Mouse (Mus musculus): ENCODE results near the gene Lingo2. TPM values are rescaled to one million over a fixed set of nuclear protein-coding genes. Genes with fewer than 3 reads are reported as not detected.

The Lingo2 gene
- polyA plus RNA-seq, 1 experiment from 2014 or later, result 8.2 TPM

DNA sequence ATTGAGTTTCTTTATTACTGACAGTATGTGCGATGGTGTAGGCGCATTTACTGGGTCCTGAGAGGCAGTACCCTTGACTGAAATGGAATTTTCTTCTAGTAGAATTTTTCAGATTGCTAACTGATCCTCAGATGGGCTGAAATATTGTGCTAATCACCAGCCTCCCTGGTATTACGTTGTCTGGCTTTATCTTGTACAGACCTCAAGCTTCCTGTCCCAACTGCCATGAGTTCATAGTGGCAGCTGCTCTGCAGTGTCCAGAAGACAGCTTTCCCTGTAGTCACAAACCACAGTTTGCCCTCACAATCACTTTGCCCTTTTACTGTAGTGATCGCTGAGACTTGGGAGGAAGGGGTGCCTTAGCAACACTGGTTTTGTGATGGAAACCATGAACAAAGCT, 176.5 kb downstream of the Lingo2 start:
- Histone ChIP-seq H3K27me3 (no peaks in the 10 kb centered on the region), H3K9ac (no peak overlapping the region), H3K36me3 (no peaks in the 10 kb centered on the region), H3K4me3 (no peak overlapping the region), H3K9me3 (no peaks in the 10 kb centered on the region), H3K4me2 (replicated peaks) (no peak overlapping the region), H3K27ac (no peak overlapping the region), H3K4me1 (no peaks in the 10 kb centered on the region)
- no peak for ATAC-seq (ENCODE audit: insufficient number of reproducible peaks, insufficient read depth, low FRiP score, low TSS enrichment)
- 84% methylated on average over 4 of the region's 4 CpGs for WGBS

DNA sequence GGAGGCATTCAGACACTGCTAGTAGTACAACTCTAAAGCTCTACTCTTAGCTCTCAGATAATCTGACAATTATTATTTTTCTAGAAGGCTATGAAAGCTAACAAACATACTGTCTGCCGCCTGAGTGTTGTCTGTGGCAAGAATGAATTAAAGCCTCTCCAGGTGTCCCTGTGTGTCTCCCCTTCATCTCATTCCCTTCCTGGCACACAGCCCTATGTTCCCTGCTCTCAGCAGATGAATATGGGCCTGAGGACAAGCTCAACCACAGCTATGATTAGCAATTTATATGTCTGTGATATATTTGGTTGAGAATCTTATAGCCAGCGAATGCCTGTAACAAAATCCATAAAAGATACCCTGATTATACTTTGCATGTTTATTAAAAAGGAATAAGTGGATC, 220.9 kb downstream of the Lingo2 start:
- Histone ChIP-seq H3K4me2 (replicated peaks) (no peak overlapping the region), H3K27me3 (no peaks in the 10 kb centered on the region), H3K9ac (no peak overlapping the region), H3K4me3 (no peak overlapping the region), H3K4me1 (no peaks in the 10 kb centered on the region), H3K27ac (no peak overlapping the region), H3K9me3 (no peaks in the 10 kb centered on the region), H3K36me3 (no peaks in the 10 kb centered on the region)
- no peak for ATAC-seq (ENCODE audit: insufficient number of reproducible peaks, insufficient read depth, low FRiP score, low TSS enrichment)
- WGBS, result 74% methylated on average over 2 of the region's 2 CpGs

DNA sequence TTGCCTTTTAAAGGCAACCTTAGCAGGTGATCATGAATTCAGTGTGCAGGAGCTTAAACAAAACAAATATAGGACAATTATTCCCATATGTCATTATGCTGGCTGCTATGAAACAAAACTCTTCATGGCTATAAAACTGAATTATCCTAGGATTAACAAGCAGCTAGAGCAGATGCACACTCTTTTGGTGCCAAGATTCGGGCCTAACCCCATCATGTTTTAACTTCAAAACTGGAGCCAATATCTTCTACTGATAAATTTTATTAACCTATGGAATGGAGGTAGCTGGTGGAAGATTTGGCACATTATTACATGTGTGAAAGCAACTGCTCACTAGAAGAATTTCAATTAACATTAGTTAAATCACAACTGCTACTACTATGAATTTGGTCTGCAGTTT, 235.1 kb downstream of the Lingo2 start:
- Histone ChIP-seq H3K4me2 (replicated peaks) (no peak overlapping the region), H3K9me3 (no peaks in the 10 kb centered on the region), H3K27me3 (no peaks in the 10 kb centered on the region), H3K27ac (no peak overlapping the region), H3K9ac (no peak overlapping the region), H3K4me1 (no peaks in the 10 kb centered on the region), H3K4me3 (no peak overlapping the region), H3K36me3 (no peaks in the 10 kb centered on the region)
- 67% methylated on average over 1 of the region's 1 CpGs for WGBS
- no peak for ATAC-seq (ENCODE audit: insufficient number of reproducible peaks, insufficient read depth, low FRiP score, low TSS enrichment)

DNA sequence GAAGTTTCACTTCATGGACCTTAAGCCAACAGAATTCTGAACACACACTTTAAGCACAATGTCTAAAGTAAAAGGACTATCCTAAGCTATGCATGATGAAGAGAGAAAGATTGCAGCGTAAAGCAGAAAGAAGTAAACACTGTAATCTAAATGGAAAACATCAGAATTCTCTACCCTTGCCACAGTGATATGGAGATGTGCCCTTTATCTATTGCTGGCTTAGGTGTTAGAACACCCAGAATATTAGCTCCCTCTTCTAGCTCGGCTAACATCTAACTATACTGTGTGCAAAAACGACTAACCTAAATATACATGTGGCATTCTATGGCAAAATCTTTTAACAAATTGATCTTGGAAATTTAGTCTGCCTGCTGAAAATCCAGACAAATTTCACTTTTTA, 252.7 kb downstream of the Lingo2 start:
- Histone ChIP-seq H3K9ac (no peak overlapping the region), H3K27ac (no peak overlapping the region), H3K4me2 (replicated peaks) (no peak overlapping the region), H3K36me3 (no peaks in the 10 kb centered on the region), H3K9me3 (no peaks in the 10 kb centered on the region), H3K4me1 (no peaks in the 10 kb centered on the region), H3K27me3 (no peaks in the 10 kb centered on the region), H3K4me3 (no peak overlapping the region)
- WGBS, result 80% methylated on average over 3 of the region's 3 CpGs
- ATAC-seq (ENCODE audit: insufficient number of reproducible peaks, insufficient read depth, low FRiP score, low TSS enrichment), result no peak

DNA sequence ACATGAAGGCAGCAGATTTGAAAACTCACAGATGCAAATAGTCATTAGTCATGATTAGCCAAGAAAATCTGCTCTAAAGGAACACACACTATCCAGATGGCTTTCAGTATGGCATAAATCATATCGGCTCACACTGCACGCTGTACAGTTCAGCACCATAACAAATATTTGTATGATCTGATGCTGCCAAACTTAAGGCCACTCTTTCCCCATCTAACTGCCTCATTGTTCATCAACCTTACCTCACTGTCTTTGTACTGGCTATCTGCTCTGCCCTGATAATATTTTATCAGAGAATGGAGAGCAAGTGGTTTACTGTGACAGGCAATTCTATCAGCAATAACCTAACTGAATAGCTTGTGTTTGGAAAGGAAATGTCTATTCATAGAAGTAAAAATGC, 254.7 kb downstream of the Lingo2 start:
- Histone ChIP-seq H3K9ac (no peak overlapping the region), H3K27ac (no peak overlapping the region), H3K4me1 (no peaks in the 10 kb centered on the region), H3K36me3 (no peaks in the 10 kb centered on the region), H3K9me3 (no peaks in the 10 kb centered on the region), H3K4me2 (replicated peaks) (no peak overlapping the region), H3K27me3 (no peaks in the 10 kb centered on the region), H3K4me3 (no peak overlapping the region)
- no peak for ATAC-seq (ENCODE audit: insufficient number of reproducible peaks, insufficient read depth, low FRiP score, low TSS enrichment)
- WGBS, result 78% methylated on average over 2 of the region's 2 CpGs

DNA sequence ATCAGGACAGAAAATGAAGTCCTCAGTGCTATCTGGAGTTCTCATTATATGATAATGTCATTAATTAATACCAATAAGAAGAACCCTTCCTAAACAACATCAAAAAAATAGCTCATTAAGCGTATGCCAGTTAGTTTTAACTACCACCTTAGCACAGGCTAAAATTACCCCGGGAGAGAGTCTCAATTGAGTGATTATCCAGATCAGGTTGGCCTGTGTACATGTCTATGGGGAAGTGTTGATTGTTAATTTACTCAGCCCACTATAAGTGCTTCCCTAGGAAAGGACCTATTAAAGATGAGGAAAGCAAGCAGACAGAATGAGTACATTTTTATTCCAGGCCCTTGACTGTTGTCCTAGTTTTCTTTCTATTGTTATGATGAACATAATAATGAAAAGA, 291.6 kb downstream of the Lingo2 start:
- no peak overlapping the region for H3K9ac ChIP-seq
- no peak overlapping the region for H3K27ac ChIP-seq
- H3K27me3 ChIP-seq, result no peaks in the 10 kb centered on the region
- no peaks in the 10 kb centered on the region for H3K4me1 ChIP-seq
- no peak overlapping the region for H3K4me2 ChIP-seq (replicated peaks)
- no peaks in the 10 kb centered on the region for H3K9me3 ChIP-seq
- 73% methylated on average over 2 of the region's 2 CpGs for WGBS
- ATAC-seq (ENCODE audit: insufficient number of reproducible peaks, insufficient read depth, low FRiP score, low TSS enrichment), result no peak
- H3K4me3 ChIP-seq, result no peak overlapping the region
- H3K36me3 ChIP-seq, result no peaks in the 10 kb centered on the region

DNA sequence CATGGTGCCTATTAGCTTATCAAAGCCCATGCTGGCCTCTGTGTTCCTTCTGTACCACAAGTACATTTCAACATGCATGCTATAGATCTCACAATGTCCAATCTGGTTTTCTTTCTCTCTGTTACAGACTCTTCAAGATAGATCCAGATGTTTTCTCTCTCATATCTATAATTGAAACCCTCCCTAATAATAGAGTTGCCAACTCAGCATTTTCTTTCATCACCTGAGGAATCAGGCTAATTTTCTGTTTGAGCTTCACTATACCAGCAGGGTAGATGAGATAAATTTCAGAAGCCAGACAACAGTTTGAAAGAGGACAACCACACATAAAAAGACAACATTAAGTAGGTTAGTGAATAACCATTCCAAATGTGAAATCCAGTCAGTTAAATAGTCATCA, 303.8 kb downstream of the Lingo2 start:
- H3K4me3 ChIP-seq, result no peak overlapping the region
- no peaks in the 10 kb centered on the region for H3K4me1 ChIP-seq
- no peaks in the 10 kb centered on the region for H3K27me3 ChIP-seq
- no peak overlapping the region for H3K9ac ChIP-seq
- H3K9me3 ChIP-seq, result no peaks in the 10 kb centered on the region
- no peak for ATAC-seq (ENCODE audit: insufficient number of reproducible peaks, insufficient read depth, low FRiP score, low TSS enrichment)
- H3K4me2 ChIP-seq (replicated peaks), result no peak overlapping the region
- no peaks in the 10 kb centered on the region for H3K36me3 ChIP-seq
- no peak overlapping the region for H3K27ac ChIP-seq

DNA sequence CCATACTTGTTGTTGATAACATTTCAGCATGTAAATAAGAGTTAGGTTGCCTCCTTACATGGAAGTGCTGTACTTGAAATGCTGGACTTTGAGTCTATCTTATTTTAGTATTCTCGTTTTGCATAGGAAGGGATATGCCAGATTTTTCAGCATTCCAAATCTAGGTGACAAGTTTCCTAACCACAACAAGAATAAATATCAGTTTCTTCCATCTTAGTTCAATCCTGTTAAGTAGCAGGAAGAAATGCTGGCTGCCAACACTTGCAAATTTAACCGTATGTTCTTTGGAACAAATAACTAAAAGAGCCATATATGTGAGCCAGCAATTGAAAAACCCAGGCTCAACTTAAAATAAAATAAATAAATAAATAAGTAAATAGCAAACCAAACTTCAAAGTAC, 315.9 kb downstream of the Lingo2 start:
- no peaks in the 10 kb centered on the region for H3K36me3 ChIP-seq
- no peak overlapping the region for H3K4me2 ChIP-seq (replicated peaks)
- no peaks in the 10 kb centered on the region for H3K27me3 ChIP-seq
- H3K4me3 ChIP-seq, result no peak overlapping the region
- H3K4me1 ChIP-seq, result no peaks in the 10 kb centered on the region
- ATAC-seq (ENCODE audit: insufficient number of reproducible peaks, insufficient read depth, low FRiP score, low TSS enrichment), result no peak
- H3K27ac ChIP-seq, result no peak overlapping the region
- H3K9me3 ChIP-seq, result no peaks in the 10 kb centered on the region
- WGBS, result 81% methylated on average over 2 of the region's 2 CpGs
- H3K9ac ChIP-seq, result no peak overlapping the region

DNA sequence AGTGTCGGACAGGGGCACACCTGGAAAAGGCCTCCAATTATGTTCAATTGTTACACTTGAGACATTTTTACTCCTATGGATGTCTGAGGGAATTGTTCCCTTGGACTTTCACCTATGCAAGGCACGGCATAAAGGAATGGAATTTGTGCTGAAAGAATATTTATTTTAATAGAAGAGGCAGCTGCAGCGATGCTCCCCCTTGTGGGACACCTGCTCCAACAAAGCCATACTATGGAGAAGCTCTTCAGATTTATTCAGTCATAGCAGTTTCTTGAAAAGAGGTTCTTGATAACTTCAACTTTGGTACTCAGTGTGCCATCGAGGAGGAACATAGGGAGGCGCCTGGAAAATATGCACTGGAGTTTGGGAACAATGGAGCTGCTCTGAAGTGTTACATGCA, 374.7 kb downstream of the Lingo2 start:
- no peak for ATAC-seq (ENCODE audit: insufficient number of reproducible peaks, insufficient read depth, low FRiP score, low TSS enrichment)
- H3K9me3 ChIP-seq, result no peaks in the 10 kb centered on the region
- no peaks in the 10 kb centered on the region for H3K4me1 ChIP-seq
- WGBS, result 76% methylated on average over 5 of the region's 5 CpGs
- no peak overlapping the region for H3K9ac ChIP-seq
- H3K27ac ChIP-seq, result no peak overlapping the region
- no peak overlapping the region for H3K4me3 ChIP-seq
- no peaks in the 10 kb centered on the region for H3K27me3 ChIP-seq
- no peak overlapping the region for H3K4me2 ChIP-seq (replicated peaks)
- H3K36me3 ChIP-seq, result no peaks in the 10 kb centered on the region

DNA sequence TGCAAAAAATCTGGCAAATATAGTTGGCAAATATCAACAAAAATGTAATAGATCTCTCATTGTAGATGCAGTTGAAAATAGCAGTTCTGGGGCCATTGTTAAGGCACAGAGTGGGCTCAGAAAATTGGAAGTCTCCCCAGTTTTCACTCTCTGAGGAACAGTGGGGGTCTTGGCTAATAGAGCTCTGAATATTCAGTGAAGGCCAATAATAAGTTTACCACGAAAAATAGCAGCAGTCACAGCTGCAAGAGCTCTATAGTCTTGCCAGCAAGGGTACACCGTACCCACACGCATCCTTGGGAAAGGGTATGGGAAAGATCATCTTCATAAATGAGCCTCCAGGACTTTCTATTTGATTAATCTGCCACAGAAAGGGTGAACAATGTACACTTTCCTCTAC, 375.3 kb downstream of the Lingo2 start:
- H3K36me3 ChIP-seq, result no peaks in the 10 kb centered on the region
- H3K4me1 ChIP-seq, result no peaks in the 10 kb centered on the region
- H3K4me3 ChIP-seq, result no peak overlapping the region
- H3K4me2 ChIP-seq (replicated peaks), result no peak overlapping the region
- ATAC-seq (ENCODE audit: insufficient number of reproducible peaks, insufficient read depth, low FRiP score, low TSS enrichment), result no peak
- no peaks in the 10 kb centered on the region for H3K9me3 ChIP-seq
- H3K9ac ChIP-seq, result no peak overlapping the region
- H3K27ac ChIP-seq, result no peak overlapping the region
- 84% methylated on average over 3 of the region's 3 CpGs for WGBS
- H3K27me3 ChIP-seq, result no peaks in the 10 kb centered on the region

DNA sequence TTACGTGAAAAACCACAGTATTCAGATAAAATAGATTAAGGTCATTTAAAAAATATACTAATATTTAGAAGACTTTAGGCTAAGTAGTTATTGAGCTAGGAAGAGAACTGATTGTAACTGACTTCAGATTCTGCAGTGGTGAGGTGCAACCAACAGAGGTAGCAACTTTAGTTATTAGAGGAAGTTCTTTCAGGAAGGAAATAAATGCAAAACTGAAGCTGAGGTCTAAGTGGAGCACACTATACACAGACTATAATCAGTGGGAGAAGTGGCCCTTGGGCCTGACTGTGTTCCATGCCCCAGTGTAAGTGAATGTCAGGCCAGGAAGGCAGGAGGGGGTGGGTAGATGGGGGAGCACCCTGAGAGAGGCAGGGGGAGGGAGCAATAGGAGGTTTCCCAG, 385.0 kb downstream of the Lingo2 start:
- no peaks in the 10 kb centered on the region for H3K27me3 ChIP-seq
- H3K4me2 ChIP-seq (replicated peaks), result no peak overlapping the region
- ATAC-seq (ENCODE audit: insufficient number of reproducible peaks, insufficient read depth, low FRiP score, low TSS enrichment), result no peak
- no peaks in the 10 kb centered on the region for H3K4me1 ChIP-seq
- H3K9ac ChIP-seq, result no peak overlapping the region
- 85% methylated on average over 1 of the region's 1 CpGs for WGBS
- no peaks in the 10 kb centered on the region for H3K36me3 ChIP-seq
- no peak overlapping the region for H3K4me3 ChIP-seq
- H3K9me3 ChIP-seq, result no peaks in the 10 kb centered on the region
- H3K27ac ChIP-seq, result no peak overlapping the region

DNA sequence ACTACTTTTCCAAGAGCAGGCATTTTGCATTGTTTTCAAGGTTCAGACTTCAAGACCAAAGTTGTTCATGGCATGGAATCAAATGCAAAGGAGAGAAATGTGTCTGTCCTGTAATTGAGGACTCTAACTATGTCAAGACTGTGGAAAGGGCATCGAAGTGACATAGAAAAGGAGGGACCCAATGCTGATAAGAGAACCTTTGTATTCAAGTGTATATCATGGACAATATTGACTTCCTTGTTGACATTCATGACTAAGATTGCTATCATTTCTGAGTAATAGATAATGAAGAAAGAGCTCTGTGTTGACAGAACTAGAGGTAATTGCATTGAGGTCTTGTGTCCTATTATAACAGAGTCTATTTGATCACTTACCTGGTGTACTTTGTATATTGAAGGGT, 390.6 kb downstream of the Lingo2 start:
- H3K4me3 ChIP-seq, result no peak overlapping the region
- no peak overlapping the region for H3K27ac ChIP-seq
- H3K4me2 ChIP-seq (replicated peaks), result no peak overlapping the region
- H3K36me3 ChIP-seq, result no peaks in the 10 kb centered on the region
- H3K27me3 ChIP-seq, result no peaks in the 10 kb centered on the region
- no peak for ATAC-seq (ENCODE audit: insufficient number of reproducible peaks, insufficient read depth, low FRiP score, low TSS enrichment)
- H3K9me3 ChIP-seq, result no peaks in the 10 kb centered on the region
- no peaks in the 10 kb centered on the region for H3K4me1 ChIP-seq
- H3K9ac ChIP-seq, result no peak overlapping the region
- 88% methylated on average over 1 of the region's 1 CpGs for WGBS

DNA sequence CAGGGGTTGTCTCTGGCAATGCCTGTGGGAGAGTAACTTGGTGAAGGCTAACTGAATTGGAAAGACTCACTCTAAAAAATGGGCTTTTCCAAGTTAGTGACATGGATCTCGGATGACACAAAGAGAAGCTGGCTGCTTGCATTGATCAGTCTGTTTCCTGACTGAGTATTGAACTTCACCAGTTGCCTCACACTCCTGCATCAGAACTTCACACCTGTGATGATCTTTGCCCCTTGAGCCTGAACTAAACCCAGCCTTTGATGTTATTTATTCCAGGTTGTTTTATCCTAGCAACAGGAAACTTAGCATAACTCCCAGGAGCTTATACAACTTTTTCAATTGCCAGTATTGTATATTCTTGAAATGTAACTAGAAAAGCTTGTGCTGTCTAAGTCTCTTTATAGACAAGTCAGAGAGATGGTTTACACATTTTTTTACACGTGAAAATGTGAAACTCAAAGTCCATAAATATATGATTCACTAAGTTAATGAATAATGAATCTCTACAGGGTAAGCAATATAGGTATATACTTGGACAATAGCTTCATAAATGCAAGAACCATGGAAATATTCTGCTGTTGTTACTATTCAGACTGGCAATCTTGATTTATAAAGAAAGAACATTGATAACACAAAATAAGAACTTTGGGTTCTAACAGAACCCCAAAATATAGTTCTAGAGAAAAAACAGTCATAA, 410.7 kb downstream of the Lingo2 start:
- Histone ChIP-seq H3K4me3 (no peak overlapping the region), H3K9me3 (no peaks in the 10 kb centered on the region), H3K27ac (no peak overlapping the region), H3K4me1 (no peaks in the 10 kb centered on the region), H3K9ac (no peak overlapping the region), H3K4me2 (replicated peaks) (no peak overlapping the region), H3K36me3 (no peaks in the 10 kb centered on the region), H3K27me3 (no peaks in the 10 kb centered on the region)
- WGBS, result 61% methylated on average over 2 of the region's 2 CpGs
- no peak for ATAC-seq (ENCODE audit: insufficient number of reproducible peaks, insufficient read depth, low FRiP score, low TSS enrichment)
